Mouse (Mus musculus): Measurements from ENCODE around the gene Speg. TPM values are rescaled to one million over a fixed set of nuclear protein-coding genes. Genes with fewer than 3 reads are reported as not detected.

Speg gene
- polyA plus RNA-seq, 1 experiment from 2014 or later, result 41.1 TPM

GRCm38 (mm10) chr1:75385142-75385730 lies 10.1 kb downstream of the Speg start:
- H3K27ac ChIP-seq (ENCODE audit: low read length), result no peak overlapping the region
- peaks cover 8% of the 10 kb centered on the region; the same call in 1 of the 2 replicates for H3K36me3 ChIP-seq (ENCODE audit: control insufficient read depth, insufficient read depth)
- 65% methylated on average over 20 of the region's 20 CpGs for WGBS
- H3K27me3 ChIP-seq (ENCODE audit: control insufficient read depth, insufficient read depth, low read length), result peaks cover 13% of the 10 kb centered on the region
- H3K9ac ChIP-seq (ENCODE audit: low read length), result peak overlapping the region; percentile 44; the same call in 1 of the 2 replicates
- peaks cover 45% of the 10 kb centered on the region for H3K4me1 ChIP-seq (ENCODE audit: control insufficient read depth, insufficient read depth, low read length)
- no peaks in the 10 kb centered on the region for H3K9me3 ChIP-seq (replicated peaks; ENCODE audit: control insufficient read depth, low read length)
- ATAC-seq (replicated peaks; ENCODE audit: extremely low read depth, insufficient read depth, low FRiP score), result no peak
- H3K4me2 ChIP-seq (ENCODE audit: low read depth, low read length), result no peak overlapping the region
- no peak overlapping the region for H3K4me3 ChIP-seq (ENCODE audit: low read length)

GRCm38 (mm10) chr1:75386149-75386548 lies 11.1 kb downstream of the Speg start:
- Histone ChIP-seq H3K4me3 (ENCODE audit: low read length) (no peak overlapping the region), H3K4me2 (ENCODE audit: low read depth, low read length) (no peak overlapping the region), H3K9me3 (replicated peaks; ENCODE audit: control insufficient read depth, low read length) (no peaks in the 10 kb centered on the region), H3K36me3 (ENCODE audit: control insufficient read depth, insufficient read depth) (peaks cover 16% of the 10 kb centered on the region), H3K4me1 (ENCODE audit: control insufficient read depth, insufficient read depth, low read length) (peaks cover 36% of the 10 kb centered on the region), H3K9ac (ENCODE audit: low read length) (no peak overlapping the region), H3K27me3 (ENCODE audit: control insufficient read depth, insufficient read depth, low read length) (peaks cover 13% of the 10 kb centered on the region), H3K27ac (ENCODE audit: low read length) (no peak overlapping the region)
- ATAC-seq (replicated peaks; ENCODE audit: extremely low read depth, insufficient read depth, low FRiP score), result no peak
- 33% methylated on average over 4 of the region's 4 CpGs for WGBS

GRCm38 (mm10) chr1:75387469-75387928 lies 12.4 kb downstream of the Speg start:
- Histone ChIP-seq H3K4me2 (ENCODE audit: low read depth, low read length) (peak overlapping the region; percentile 46), H3K36me3 (ENCODE audit: control insufficient read depth, insufficient read depth) (peaks cover 21% of the 10 kb centered on the region), H3K4me1 (ENCODE audit: control insufficient read depth, insufficient read depth, low read length) (peaks cover 37% of the 10 kb centered on the region), H3K27me3 (ENCODE audit: control insufficient read depth, insufficient read depth, low read length) (peaks cover 13% of the 10 kb centered on the region), H3K9ac (ENCODE audit: low read length) (peak overlapping the region; percentile 62), H3K27ac (ENCODE audit: low read length) (no peak overlapping the region), H3K9me3 (replicated peaks; ENCODE audit: control insufficient read depth, low read length) (no peaks in the 10 kb centered on the region), H3K4me3 (ENCODE audit: low read length) (no peak overlapping the region; the same call in 1 of the 2 replicates)
- 34% methylated on average over 7 of the region's 7 CpGs for WGBS
- 0 out of 2 replicates have a peak, but pooled peaks have one; percentile 8 for ATAC-seq (replicated peaks; ENCODE audit: extremely low read depth, insufficient read depth, low FRiP score)

GRCm38 (mm10) chr1:75387929-75388897 lies 13.1 kb downstream of the Speg start:
- peak overlapping the region; percentile 62 for H3K9ac ChIP-seq (ENCODE audit: low read length)
- no peak overlapping the region for H3K27ac ChIP-seq (ENCODE audit: low read length)
- peaks cover 13% of the 10 kb centered on the region for H3K27me3 ChIP-seq (ENCODE audit: control insufficient read depth, insufficient read depth, low read length)
- H3K9me3 ChIP-seq (replicated peaks; ENCODE audit: control insufficient read depth, low read length), result no peaks in the 10 kb centered on the region
- WGBS, result 20% methylated on average over 94 of the region's 94 CpGs
- ATAC-seq (replicated peaks; ENCODE audit: extremely low read depth, insufficient read depth, low FRiP score), result no peak
- peaks cover 37% of the 10 kb centered on the region for H3K4me1 ChIP-seq (ENCODE audit: control insufficient read depth, insufficient read depth, low read length)
- H3K4me2 ChIP-seq (ENCODE audit: low read depth, low read length), result peak overlapping the region; percentile 46
- H3K36me3 ChIP-seq (ENCODE audit: control insufficient read depth, insufficient read depth), result peaks cover 21% of the 10 kb centered on the region
- peak overlapping the region; percentile 10; the same call in 1 of the 2 replicates for H3K4me3 ChIP-seq (ENCODE audit: low read length)

- no peak overlapping the region; the same call in 1 of the 2 replicates for H3K4me2 ChIP-seq (ENCODE audit: low read depth, low read length)
- 47% methylated on average over 23 of the region's 23 CpGs for WGBS
- no peaks in the 10 kb centered on the region for H3K9me3 ChIP-seq (replicated peaks; ENCODE audit: control insufficient read depth, low read length)
- ATAC-seq (replicated peaks; ENCODE audit: extremely low read depth, insufficient read depth, low FRiP score), result no peak
- peaks cover 18% of the 10 kb centered on the region for H3K36me3 ChIP-seq (ENCODE audit: control insufficient read depth, insufficient read depth)
- H3K27ac ChIP-seq (ENCODE audit: low read length), result no peak overlapping the region
- no peak overlapping the region for H3K4me3 ChIP-seq (ENCODE audit: low read length)
- H3K27me3 ChIP-seq (ENCODE audit: control insufficient read depth, insufficient read depth, low read length), result peaks cover 13% of the 10 kb centered on the region
- peak overlapping the region; percentile 62 for H3K9ac ChIP-seq (ENCODE audit: low read length)
- H3K4me1 ChIP-seq (ENCODE audit: control insufficient read depth, insufficient read depth, low read length), result peaks cover 43% of the 10 kb centered on the region
These were observed 13.9 kb downstream of the Speg start for GRCm38 (mm10) chr1:75388898-75389515.

- peak overlapping the region; percentile 96 for H3K27ac ChIP-seq (ENCODE audit: low read length)
- peaks cover 4% of the 10 kb centered on the region for H3K27me3 ChIP-seq (ENCODE audit: control insufficient read depth, insufficient read depth, low read length)
- no peak overlapping the region for H3K4me3 ChIP-seq (ENCODE audit: low read length)
- WGBS, result 27% methylated on average over 9 of the region's 9 CpGs
- ATAC-seq (replicated peaks; ENCODE audit: extremely low read depth, insufficient read depth, low FRiP score), result peak; percentile 88
- H3K36me3 ChIP-seq (ENCODE audit: control insufficient read depth, insufficient read depth), result peaks cover 24% of the 10 kb centered on the region
- no peaks in the 10 kb centered on the region for H3K9me3 ChIP-seq (replicated peaks; ENCODE audit: control insufficient read depth, low read length)
- peak overlapping the region; percentile 62 for H3K9ac ChIP-seq (ENCODE audit: low read length)
- H3K4me1 ChIP-seq (ENCODE audit: control insufficient read depth, insufficient read depth, low read length), result peaks cover 41% of the 10 kb centered on the region
- peak overlapping the region; percentile 31; the same call in 1 of the 2 replicates for H3K4me2 ChIP-seq (ENCODE audit: low read depth, low read length)
These were observed 18.0 kb downstream of the Speg start for GRCm38 (mm10) chr1:75393139-75393538.

- Histone ChIP-seq H3K9ac (ENCODE audit: low read length) (peak overlapping the region; percentile 62), H3K4me3 (ENCODE audit: low read length) (no peak overlapping the region), H3K4me1 (ENCODE audit: control insufficient read depth, insufficient read depth, low read length) (peaks cover 43% of the 10 kb centered on the region), H3K27me3 (ENCODE audit: control insufficient read depth, insufficient read depth, low read length) (peaks cover 2% of the 10 kb centered on the region), H3K4me2 (ENCODE audit: low read depth, low read length) (peak overlapping the region; percentile 31; the same call in 1 of the 2 replicates), H3K27ac (ENCODE audit: low read length) (peak overlapping the region; percentile 96), H3K36me3 (ENCODE audit: control insufficient read depth, insufficient read depth) (peaks cover 24% of the 10 kb centered on the region), H3K9me3 (replicated peaks; ENCODE audit: control insufficient read depth, low read length) (no peaks in the 10 kb centered on the region)
- ATAC-seq (replicated peaks; ENCODE audit: extremely low read depth, insufficient read depth, low FRiP score), result no peak; the same call in 1 of the 2 replicates
- 90% methylated on average over 3 of the region's 3 CpGs for WGBS
These were observed 18.7 kb downstream of the Speg start for GRCm38 (mm10) chr1:75393846-75394245.

- Histone ChIP-seq H3K27me3 (ENCODE audit: control insufficient read depth, insufficient read depth, low read length) (no peaks in the 10 kb centered on the region), H3K36me3 (ENCODE audit: control insufficient read depth, insufficient read depth) (peaks cover 17% of the 10 kb centered on the region), H3K4me3 (ENCODE audit: low read length) (no peak overlapping the region), H3K9ac (ENCODE audit: low read length) (peak overlapping the region; percentile 74), H3K4me2 (ENCODE audit: low read depth, low read length) (peak overlapping the region; percentile 75), H3K27ac (ENCODE audit: low read length) (peak overlapping the region; percentile 99), H3K9me3 (replicated peaks; ENCODE audit: control insufficient read depth, low read length) (no peaks in the 10 kb centered on the region), H3K4me1 (ENCODE audit: control insufficient read depth, insufficient read depth, low read length) (peaks cover 53% of the 10 kb centered on the region)
- 2% methylated on average over 9 of the region's 9 CpGs for WGBS
- peak; percentile 71 for ATAC-seq (replicated peaks; ENCODE audit: extremely low read depth, insufficient read depth, low FRiP score)
These were observed 23.8 kb downstream of the Speg start for GRCm38 (mm10) chr1:75398761-75399402.
